ENCODE assay signal across 24 mouse cellular contexts in the genomic region with DNA sequence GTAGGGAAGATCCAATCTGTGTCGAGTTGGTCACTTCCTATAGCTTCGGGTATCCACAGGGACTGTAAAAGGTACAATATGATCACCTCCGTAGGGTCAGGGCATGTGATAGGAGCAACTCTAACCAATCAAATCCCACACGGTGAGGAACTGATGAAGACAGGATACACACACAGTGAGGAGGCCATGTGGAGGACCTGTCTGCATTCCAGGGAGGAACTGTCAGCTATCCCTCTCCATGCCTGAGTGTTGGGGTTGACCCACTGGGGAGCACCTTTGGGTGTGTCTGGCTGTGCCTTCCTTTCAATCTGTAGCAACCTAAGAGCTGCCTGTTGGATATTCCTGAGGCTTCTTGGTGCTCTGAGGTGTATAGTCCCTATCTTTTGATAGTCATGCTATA.
"Had no signal": no experiment of that assay in that cellular context is flagged by ENCODE, and none has a peak within 500 bp of the region (broad histone marks: within the 10 kb centered on the region; RNA-seq: fewer than 3 reads in every experiment).

No protein-coding gene starts in this region.

- ATAC-seq: forebrain, postnatal 0 days; hindbrain, postnatal 0 days; intestine, embryonic 16.5 days; liver, embryonic 12.5 days had no signal

- H3K27ac ChIP-seq: heart, embryonic 10.5 days; hindbrain, embryonic 12.5 days; hindbrain, embryonic 14.5 days; hindbrain, postnatal 0 days; kidney, embryonic 15.5 days; kidney, postnatal 0 days; limb, embryonic 13.5 days; limb, embryonic 15.5 days; liver, embryonic 12.5 days had no signal

- H3K27me3 ChIP-seq: heart, embryonic 12.5 days; hindbrain, embryonic 12.5 days; kidney, embryonic 15.5 days; limb, embryonic 13.5 days; limb, embryonic 15.5 days; liver, embryonic 12.5 days had no signal

- H3K4me2 ChIP-seq: heart, embryonic 12.5 days; hindbrain, embryonic 12.5 days; hindbrain, embryonic 14.5 days; kidney, embryonic 15.5 days; limb, embryonic 13.5 days; limb, embryonic 15.5 days; liver, embryonic 12.5 days had no signal

- H3K9ac ChIP-seq: forebrain, postnatal 0 days; heart, embryonic 12.5 days; hindbrain, embryonic 12.5 days; hindbrain, embryonic 14.5 days; kidney, embryonic 15.5 days; limb, embryonic 13.5 days; limb, embryonic 15.5 days; liver, embryonic 12.5 days had no signal

- H3K4me3 ChIP-seq: heart, embryonic 10.5 days; heart, embryonic 12.5 days; hindbrain, embryonic 12.5 days; kidney, embryonic 15.5 days; limb, embryonic 13.5 days; limb, embryonic 15.5 days; liver, embryonic 12.5 days had no signal

- H3K4me1 ChIP-seq: heart, embryonic 10.5 days; heart, embryonic 12.5 days; hindbrain, embryonic 12.5 days; kidney, embryonic 15.5 days; limb, embryonic 13.5 days; limb, embryonic 15.5 days; liver, embryonic 12.5 days had no signal

- H3K9me3 ChIP-seq: heart, embryonic 10.5 days; heart, embryonic 12.5 days; hindbrain, embryonic 12.5 days; kidney, embryonic 15.5 days; limb, embryonic 13.5 days; limb, embryonic 15.5 days; liver, embryonic 12.5 days had no signal

- DNase-seq: forebrain, postnatal 0 days; gastrocnemius, postnatal 14 days; gastrocnemius, postnatal 36 days; heart, adult 18-20 months; heart, postnatal 10 days; heart, postnatal 36 days; kidney, adult 11 months; kidney, adult 2 months; kidney, adult 9 months; kidney, postnatal 14 days; kidney, postnatal 36 days; layer of hippocampus, adult 9-11 months; layer of hippocampus, postnatal 36 days had no signal
